Mouse (Mus musculus) left cerebral cortex, postnatal 4 days (tissue): ENCODE data around the gene Ccr8. TPM values are rescaled to one million over a fixed set of nuclear protein-coding genes. Genes with fewer than 3 reads are reported as not detected.

ENCODE experiments used
- DNase-seq: peaks from one replicate; pipeline ENCODE4 v3.0.0-alpha.2; 2022
- intact Hi-C: fragments of 180-260 bp; cut with DNase I; formaldehyde crosslinking; loops from one replicate; pipeline ENCODE4 v1.15.1; 2025
- total RNA-seq, 2 experiments: library from RNA; stranded (reverse); gene quantifications; 2 replicates each; pipeline ENCODE4 v1.2.3; 2021

Ccr8 gene
- not detected for total RNA-seq

- no peak for DNase-seq
- intact Hi-C loops, result no loop called here
These were observed at the start of gene Ccr8 for GRCm38 (mm10) chr9:120091696-120092238. Gene Ccr8 (plus strand): TSS chr9:120092114.

GRCm38 (mm10) chr9:120043115-120043514, 48.8 kb upstream of the Ccr8 start:
- intact Hi-C loops, result no loop called here
- DNase-seq, result no peak

GRCm38 (mm10) chr9:120048495-120048894, 43.4 kb upstream of the Ccr8 start:
- intact Hi-C loops, result no loop called here
- DNase-seq, result no peak

- DNase-seq, result no peak
- intact Hi-C loops, result no loop called here
These were observed 42.5 kb upstream of the Ccr8 start for GRCm38 (mm10) chr9:120049407-120049806.

- intact Hi-C loops, result no loop called here
- no peak for DNase-seq
These were observed 37.2 kb upstream of the Ccr8 start for GRCm38 (mm10) chr9:120054545-120055277.

- intact Hi-C loops, result no loop called here
- DNase-seq, result no peak
These were observed 35.7 kb upstream of the Ccr8 start for GRCm38 (mm10) chr9:120056201-120056600.

GRCm38 (mm10) chr9:120058730-120059129, 33.2 kb upstream of the Ccr8 start:
- no peak for DNase-seq
- intact Hi-C loops, result no loop called here

- no peak for DNase-seq
- intact Hi-C loops, result no loop called here
These were observed 27.6 kb upstream of the Ccr8 start for GRCm38 (mm10) chr9:120064317-120064716.

- intact Hi-C loops, result no loop called here
- DNase-seq, result no peak
These were observed 24.3 kb upstream of the Ccr8 start for GRCm38 (mm10) chr9:120067609-120068008.

- intact Hi-C loops, result no loop called here
- DNase-seq, result no peak
These were observed 23.9 kb upstream of the Ccr8 start for GRCm38 (mm10) chr9:120068047-120068446.

GRCm38 (mm10) chr9:120069779-120070178, 22.1 kb upstream of the Ccr8 start, which contains the start of gene Cx3cr1:
Gene Cx3cr1 (minus strand): TSS chr9:120069879.
- intact Hi-C loops, result no loop called here
- DNase-seq, result no peak

- DNase-seq, result no peak
- intact Hi-C loops, result no loop called here
These were observed 20.7 kb upstream of the Ccr8 start for GRCm38 (mm10) chr9:120071251-120071650.

GRCm38 (mm10) chr9:120073169-120073568, 18.7 kb upstream of the Ccr8 start:
- DNase-seq, result peak; percentile 77
- intact Hi-C loops, result no loop called here

GRCm38 (mm10) chr9:120074516-120074915, 17.4 kb upstream of the Ccr8 start:
- DNase-seq, result no peak
- intact Hi-C loops, result no loop called here

- no peak for DNase-seq
- intact Hi-C loops, result no loop called here
These were observed 13.7 kb upstream of the Ccr8 start for GRCm38 (mm10) chr9:120078241-120078640.

GRCm38 (mm10) chr9:120079901-120080300, 12.0 kb upstream of the Ccr8 start:
- intact Hi-C loops, result no loop called here

GRCm38 (mm10) chr9:120080546-120081108, 11.3 kb upstream of the Ccr8 start:
- intact Hi-C loops, result no loop called here
- DNase-seq, result no peak

More at GRCm38 (mm10) chr9:120079901-120080300, 12.0 kb upstream of the Ccr8 start:
- no peak for DNase-seq

- intact Hi-C loops, result no loop called here
- peak; percentile 25 for DNase-seq
These were observed 10.7 kb upstream of the Ccr8 start for GRCm38 (mm10) chr9:120081247-120081646.

- peak; percentile 72 for DNase-seq
- intact Hi-C loops, result no loop called here
These were observed 9.9 kb upstream of the Ccr8 start for GRCm38 (mm10) chr9:120081967-120082366.

- DNase-seq, result no peak
- intact Hi-C loops, result no loop called here
These were observed 9.2 kb upstream of the Ccr8 start for GRCm38 (mm10) chr9:120082691-120083090.

- intact Hi-C loops, result no loop called here
These were observed 8.6 kb upstream of the Ccr8 start for GRCm38 (mm10) chr9:120083158-120083894.

More at GRCm38 (mm10) chr9:120083158-120083894, 8.6 kb upstream of the Ccr8 start:
- DNase-seq, result no peak
